Mouse (Mus musculus): Measurements from ENCODE around the gene Dab2ip.

The Dab2ip gene

GRCm38 (mm10) chr2:35557911-35558825, at the start of gene Dab2ip:
Dab2ip (plus strand) TSS chr2:35558266.
- no peak for DNase-seq (ENCODE audit: low read depth, low spot score)

- DNase-seq (ENCODE audit: low read depth, low spot score), result no peak
These were observed 49.3 kb upstream of the Dab2ip start for GRCm38 (mm10) chr2:35508597-35509342.

- DNase-seq (ENCODE audit: low read depth, low spot score), result no peak
These were observed 48.8 kb upstream of the Dab2ip start for GRCm38 (mm10) chr2:35509343-35509667.

DNA sequence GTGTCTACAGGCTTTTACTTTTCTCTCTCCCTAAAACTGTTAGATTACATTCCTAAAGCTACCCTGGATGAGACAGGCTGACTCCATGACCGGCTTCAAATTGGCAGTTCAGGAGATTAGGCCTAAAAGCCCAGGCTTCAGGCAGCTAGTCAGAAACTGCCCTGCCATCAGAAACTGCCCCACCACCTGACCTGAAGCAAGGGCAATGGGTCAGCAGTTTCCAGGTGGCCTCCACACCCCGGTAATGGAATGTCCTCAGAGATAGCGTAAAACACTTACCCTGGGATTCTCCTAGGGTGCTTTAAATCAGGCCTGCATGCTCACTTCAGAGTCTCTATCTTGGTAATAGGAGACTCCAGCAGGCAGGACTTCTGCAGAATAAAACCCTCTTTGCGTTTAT, 48.2 kb upstream of the Dab2ip start:
- DNase-seq (ENCODE audit: low read depth, low spot score), result no peak

DNA sequence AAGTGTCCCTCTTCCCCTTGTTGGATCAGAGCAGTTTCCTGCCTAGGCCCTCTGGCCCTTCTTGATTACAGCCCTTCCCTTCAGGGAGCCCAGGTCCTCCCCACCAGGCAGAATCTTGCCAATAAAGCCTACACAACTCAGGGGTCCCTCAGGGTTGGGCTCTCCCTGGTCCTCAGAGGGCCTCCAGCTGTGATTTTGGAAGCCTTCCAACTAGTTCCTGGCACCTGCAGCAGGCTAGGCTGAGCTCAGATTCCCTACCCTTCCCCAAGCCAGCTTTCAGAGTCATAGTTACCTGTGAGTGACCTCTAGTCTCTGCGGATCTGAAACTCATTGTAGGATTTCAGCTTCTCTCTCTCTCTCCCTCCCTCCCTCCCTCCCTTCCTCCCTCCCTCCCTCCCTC, 47.1 kb upstream of the Dab2ip start:
- DNase-seq (ENCODE audit: low read depth, low spot score), result no peak

- DNase-seq (ENCODE audit: low read depth, low spot score), result no peak
These were observed 45.8 kb upstream of the Dab2ip start for GRCm38 (mm10) chr2:35512226-35512625.

DNA sequence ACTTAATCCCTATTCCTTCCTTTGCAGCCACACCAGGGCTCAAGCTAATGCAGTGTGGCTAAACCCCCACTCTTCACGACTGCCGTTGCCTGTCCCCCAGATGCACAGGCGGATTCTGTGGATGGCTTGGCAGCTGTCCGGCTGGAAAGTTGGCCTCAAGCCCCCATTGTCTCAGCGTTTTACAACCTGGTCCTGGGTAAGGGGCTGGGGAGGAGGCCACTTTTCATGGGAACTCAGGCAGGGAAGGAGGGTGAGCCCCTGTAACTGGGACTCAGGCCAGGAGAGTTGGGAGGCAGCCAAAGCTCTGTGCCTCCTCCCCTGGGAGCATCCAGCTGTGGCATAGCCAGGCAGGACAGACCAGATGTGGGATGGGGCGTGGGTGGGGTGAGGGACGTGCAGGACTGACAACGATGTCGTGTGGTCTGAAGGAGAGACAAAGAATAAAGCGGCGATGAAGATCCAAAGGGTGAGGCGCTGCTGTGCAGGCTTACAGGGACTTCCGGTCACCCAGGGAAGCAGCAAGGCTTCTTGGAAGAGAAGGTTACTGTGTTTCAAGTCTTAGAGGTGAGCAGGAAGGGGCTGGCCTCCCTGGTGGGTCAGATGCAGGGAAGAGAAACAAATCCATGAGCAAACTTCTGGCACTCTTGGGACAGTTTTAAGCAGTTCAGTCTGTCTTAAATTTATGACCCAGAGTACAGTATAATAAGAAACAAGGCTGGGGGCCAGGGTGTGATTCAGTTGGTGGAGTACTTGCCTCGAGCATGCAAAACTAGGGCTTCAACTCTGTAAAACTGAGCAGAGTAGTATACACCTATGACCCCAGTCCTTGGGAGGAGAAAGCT, 43.8 kb upstream of the Dab2ip start:
- no peak for DNase-seq (ENCODE audit: low read depth, low spot score)

GRCm38 (mm10) chr2:35526612-35527242, 31.3 kb upstream of the Dab2ip start:
- no peak for DNase-seq (ENCODE audit: low read depth, low spot score)

DNA sequence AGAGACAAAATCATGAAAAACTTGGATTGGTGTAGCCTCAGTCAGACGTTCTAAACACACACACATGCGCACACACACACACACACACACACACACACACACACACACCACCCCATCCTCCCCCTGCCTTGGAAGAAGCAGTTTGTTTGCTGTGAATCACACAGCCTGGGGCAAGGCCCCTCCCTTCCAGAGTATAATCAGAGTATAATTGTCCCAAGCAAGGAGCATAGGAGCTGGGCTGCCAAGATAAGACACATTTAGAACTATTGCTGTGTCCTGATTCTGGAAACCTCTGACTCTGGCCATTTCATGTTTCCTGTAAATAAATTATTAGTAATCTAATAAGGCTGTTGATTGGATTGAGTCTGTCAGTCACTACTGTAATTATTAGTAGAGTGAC, 29.0 kb upstream of the Dab2ip start:
- no peak for DNase-seq (ENCODE audit: low read depth, low spot score)

DNA sequence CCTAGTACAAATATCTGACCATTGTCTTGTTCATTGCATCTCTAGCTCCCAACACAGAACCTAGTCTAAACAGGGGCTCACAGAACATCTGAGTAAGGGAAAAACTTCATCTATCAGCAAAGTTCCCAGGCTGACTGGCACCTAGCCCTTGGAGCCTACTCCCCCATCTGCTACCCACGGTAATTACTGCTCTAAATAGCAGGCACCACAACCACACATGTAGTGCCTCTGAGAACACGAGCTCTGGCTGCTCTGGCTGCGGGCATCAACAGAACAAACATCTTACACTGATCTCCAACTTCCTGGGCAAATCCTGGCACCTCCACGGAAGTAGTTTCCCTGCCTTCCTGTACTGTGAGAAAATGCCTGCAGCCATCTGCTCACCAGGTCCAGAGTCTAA, 28.2 kb upstream of the Dab2ip start:
- DNase-seq (ENCODE audit: low read depth, low spot score), result no peak

DNA sequence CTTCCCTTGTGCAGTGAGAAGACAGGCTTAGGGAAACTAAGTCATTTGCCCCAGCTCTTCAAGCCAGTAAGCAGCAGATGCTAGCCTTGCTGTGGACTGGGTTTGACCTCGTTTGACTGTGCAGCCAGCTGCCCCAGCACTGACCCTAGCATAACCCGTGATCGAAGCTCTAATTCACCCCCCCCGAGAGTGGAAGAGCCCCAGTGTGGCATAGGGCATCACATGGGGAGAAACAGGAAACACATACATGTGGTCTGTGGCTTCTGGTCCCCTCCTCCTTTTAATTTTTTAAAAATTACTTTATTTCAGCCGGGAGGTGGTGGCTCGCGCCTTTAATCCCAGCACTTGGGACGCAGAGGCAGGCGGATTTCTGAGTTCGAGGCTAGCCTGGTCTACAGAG, 27.3 kb upstream of the Dab2ip start:
- no peak for DNase-seq (ENCODE audit: low read depth, low spot score)

DNA sequence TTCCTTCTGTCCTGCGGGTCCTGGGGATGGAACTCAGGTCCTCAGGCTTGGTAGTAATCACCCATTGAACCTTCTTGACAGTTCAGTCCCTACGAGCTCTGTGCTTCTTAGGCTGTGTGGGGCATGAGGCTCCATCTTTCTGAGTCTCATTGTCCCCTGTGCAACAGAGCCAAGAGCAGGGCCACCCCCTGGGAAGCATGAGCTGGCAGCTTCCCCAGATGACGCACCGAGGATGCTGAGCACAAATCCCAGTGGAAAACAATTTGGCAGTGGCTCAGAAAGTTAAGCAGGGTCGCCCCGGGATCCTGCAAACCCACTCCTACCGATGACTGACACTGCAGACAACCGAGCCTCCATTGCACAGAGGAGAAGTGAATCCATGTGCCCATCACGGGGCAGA, 24.4 kb upstream of the Dab2ip start:
- DNase-seq (ENCODE audit: low read depth, low spot score), result no peak

- peak; percentile 85 for DNase-seq (ENCODE audit: low read depth, low spot score)
These were observed 18.6 kb upstream of the Dab2ip start for GRCm38 (mm10) chr2:35539276-35539972.

DNA sequence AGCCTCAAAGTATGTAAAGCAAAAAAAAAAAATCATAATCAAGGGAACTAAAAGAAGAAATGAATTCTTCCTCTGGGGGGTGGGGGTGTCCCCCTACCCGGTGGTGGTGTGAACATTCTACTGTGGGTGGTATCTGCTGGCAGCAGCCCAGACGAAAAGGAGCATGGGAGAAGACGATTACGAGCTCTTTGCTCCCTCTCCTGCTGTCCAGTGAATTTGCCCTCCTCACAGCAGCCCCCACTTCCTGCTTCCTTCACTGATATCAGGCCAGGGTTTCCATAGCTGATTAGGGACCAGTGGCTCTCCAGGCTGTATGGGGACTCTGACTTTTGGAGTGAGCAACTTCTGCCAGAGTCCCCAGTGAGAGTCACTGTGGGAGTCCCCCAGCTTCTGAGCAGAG, 17.3 kb upstream of the Dab2ip start:
- no peak for DNase-seq (ENCODE audit: low read depth, low spot score)

DNA sequence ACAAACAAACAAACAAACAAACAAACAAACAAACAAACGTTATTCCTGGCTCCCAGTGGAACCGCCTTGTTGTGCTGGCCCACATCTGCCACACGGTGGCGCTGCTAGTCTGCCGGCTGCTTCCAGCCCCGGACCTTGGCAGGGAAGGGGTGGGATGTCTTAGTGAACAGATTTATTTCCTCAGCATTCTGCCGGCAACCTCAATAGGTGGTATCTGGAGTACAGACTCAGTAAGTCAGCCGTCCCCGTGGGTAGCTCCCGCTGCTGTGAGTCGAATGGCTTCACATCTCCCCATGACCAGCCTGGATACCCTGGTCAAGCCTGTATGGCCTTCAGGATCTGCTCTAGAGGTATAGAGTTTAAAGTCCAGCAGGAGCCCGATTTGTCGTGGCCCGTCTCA, 13.3 kb upstream of the Dab2ip start:
- DNase-seq (ENCODE audit: low read depth, low spot score), result peak; percentile 78

GRCm38 (mm10) chr2:35545125-35545590, 12.9 kb upstream of the Dab2ip start:
- DNase-seq (ENCODE audit: low read depth, low spot score), result no peak

DNA sequence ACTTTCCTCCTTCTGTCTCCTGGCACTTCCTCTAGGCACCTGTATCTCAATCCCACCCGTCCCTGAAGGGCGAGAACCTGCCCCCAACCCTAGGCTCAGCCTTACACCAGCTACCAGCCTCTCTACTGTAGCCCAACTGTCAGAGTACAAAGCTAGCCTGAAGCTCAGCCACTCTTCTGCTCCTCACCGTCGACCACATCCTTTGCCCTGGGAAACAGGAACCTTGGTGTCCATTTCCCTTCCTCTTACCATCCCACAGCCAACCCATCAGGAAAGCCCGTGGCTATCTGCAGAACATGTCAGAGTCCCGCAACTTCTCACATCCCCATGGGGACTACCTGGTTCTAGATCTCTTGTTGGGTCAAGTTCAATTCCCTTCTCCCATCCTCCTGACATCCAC, 11.6 kb upstream of the Dab2ip start:
- no peak for DNase-seq (ENCODE audit: low read depth, low spot score)

DNA sequence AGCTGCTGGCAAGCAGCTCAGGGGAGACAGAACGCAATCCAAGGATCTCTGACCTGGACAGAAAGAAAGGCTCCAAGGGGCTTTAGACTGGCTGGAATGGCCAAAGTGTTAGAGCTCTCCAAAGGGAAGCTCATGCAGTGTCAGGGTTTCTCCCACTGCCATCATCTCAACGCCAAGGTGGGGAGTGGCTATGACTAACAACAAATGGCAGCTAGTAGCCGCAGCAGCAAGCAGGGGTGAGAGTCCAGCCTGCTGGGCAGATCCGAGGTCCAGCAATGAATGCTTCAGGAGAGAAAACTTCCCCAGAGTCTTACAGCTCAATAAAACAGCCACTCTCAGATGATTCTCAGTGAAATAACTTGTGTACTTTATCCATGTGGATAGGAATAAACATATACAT, 8.9 kb upstream of the Dab2ip start:
- DNase-seq (ENCODE audit: low read depth, low spot score), result no peak

DNA sequence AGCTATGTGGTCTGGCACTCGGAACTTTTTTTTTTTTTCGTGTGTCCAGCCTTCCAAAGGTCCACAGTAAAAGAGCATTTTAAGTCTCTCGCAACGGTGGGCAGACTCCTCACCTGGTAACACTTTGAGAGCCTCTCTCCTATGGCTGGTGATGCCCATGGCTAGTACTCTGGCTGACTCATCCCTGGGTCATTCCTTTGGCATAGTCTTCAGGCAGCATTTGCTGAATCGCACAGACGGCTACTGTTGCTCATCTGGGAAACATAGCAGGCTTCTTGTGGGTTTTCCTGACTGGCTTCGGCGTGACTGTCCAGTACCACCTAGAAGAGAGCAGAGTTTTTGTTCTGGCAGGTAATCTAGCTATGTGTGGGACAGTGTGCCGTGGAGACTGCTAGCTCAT, 8.0 kb upstream of the Dab2ip start:
- no peak for DNase-seq (ENCODE audit: low read depth, low spot score)

GRCm38 (mm10) chr2:35556918-35557486, 1.1 kb upstream of the Dab2ip start:
- DNase-seq (ENCODE audit: low read depth, low spot score), result no peak

Measured in embryo, embryonic 11.5 days (tissue).